Mouse (Mus musculus) NIH3T3 (cell line): ENCODE data around the gene Muc5ac.

Experiments used
- DNase-seq: peaks from one replicate; pipeline ENCODE4 v3.0.0-alpha.2; 2012; ENCODE audit warnings: low read depth

Gene Muc5ac

DNA sequence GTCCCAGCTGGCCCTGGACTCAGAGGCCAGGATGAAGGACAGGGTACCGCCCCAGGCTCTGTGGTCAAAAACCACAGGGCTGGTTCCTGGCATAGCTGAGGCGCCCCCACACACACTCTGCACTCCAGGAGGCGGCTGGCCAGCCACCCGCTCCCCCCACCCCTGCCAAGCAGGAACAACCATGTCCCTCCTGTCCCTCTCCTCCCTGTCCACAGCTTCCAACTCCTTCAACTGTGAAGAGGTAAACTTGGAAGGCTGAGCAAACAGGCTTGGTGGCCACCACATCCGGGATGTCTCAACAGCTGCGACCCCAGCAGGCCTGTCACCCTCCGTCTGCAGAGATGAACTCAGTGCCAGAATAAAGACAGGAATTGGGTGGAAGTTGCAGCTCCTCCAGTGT lies 47.2 kb downstream of the Muc5ac start:
- DNase-seq: no peak

- no peak for DNase-seq
These were observed 47.7 kb downstream of the Muc5ac start for GRCm38 (mm10) chr7:141836423-141836822.

GRCm38 (mm10) chr7:141838779-141839178 lies 50.0 kb downstream of the Muc5ac start, which contains the start of gene Muc5b:
TSS of gene Muc5b (plus strand) at chr7:141839070.
- DNase-seq: peak; percentile 4

GRCm38 (mm10) chr7:141840354-141840753 lies 51.6 kb downstream of the Muc5ac start:
- no peak for DNase-seq

- no peak for DNase-seq
These were observed 72.3 kb downstream of the Muc5ac start for GRCm38 (mm10) chr7:141861046-141861445.
